Mouse (Mus musculus): ENCODE results near the gene Ntf5. TPM values are rescaled to one million over a fixed set of nuclear protein-coding genes. Genes with fewer than 3 reads are reported as not detected.

Ntf5 gene
- polyA plus RNA-seq, 1 experiment from 2014 or later, result not detected

DNA sequence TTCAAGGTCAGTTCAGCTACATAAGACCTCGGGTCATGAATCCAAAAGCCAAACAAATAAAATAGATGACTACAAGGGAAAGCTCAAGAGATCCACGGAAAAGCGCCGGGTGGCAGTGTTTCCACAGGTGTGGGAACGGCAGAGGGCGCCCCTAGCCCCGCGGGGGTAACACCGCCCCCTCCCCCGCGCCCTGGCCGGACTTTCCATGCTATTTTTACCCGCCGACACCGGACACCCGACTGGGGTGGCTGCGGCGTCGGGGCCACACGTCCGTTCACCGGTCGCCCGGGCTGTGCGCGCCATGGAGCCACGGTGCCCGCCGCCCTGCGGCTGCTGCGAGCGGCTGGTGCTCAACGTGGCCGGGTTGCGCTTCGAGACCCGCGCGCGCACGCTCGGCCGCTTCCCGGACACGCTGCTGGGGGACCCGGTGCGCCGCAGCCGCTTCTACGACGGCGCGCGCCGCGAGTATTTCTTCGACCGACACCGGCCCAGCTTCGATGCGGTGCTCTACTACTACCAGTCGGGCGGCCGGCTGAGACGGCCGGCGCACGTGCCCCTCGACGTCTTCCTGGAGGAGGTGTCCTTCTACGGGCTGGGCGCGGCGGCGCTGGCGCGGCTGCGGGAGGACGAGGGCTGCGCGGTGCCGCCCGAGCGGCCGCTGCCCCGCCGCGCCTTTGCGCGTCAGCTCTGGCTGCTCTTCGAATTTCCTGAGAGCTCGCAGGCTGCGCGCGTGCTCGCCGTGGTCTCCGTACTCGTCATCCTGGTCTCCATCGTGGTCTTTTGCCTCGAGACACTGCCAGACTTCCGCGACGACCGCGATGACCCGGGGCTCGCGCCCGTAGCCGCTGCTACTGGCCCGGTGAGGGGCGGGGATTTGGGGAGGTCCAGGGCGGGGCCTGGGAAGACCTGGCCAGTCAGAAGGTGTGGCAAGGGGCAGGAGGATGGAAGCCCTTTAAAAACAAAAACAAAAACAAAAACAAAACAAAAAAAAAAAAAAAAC is 7.0 kb upstream of the Ntf5 start:
- Histone ChIP-seq H3K36me3 (no peaks in the 10 kb centered on the region), H3K27me3 (peaks cover 68% of the 10 kb centered on the region), H3K9ac (peak overlapping the region; percentile 52; the same call in 1 of the 2 replicates), H3K4me1 (replicated peaks) (peaks cover 8% of the 10 kb centered on the region), H3K4me3 (peak overlapping the region; percentile 35), H3K27ac (replicated peaks) (no peak overlapping the region), H3K4me2 (peak overlapping the region; percentile 52), H3K9me3 (no peaks in the 10 kb centered on the region)
- 2% methylated on average over 114 of the region's 114 CpGs for WGBS
- no peak for ATAC-seq (ENCODE audit: low read depth)

GRCm38 (mm10) chr7:45407836-45408235 is 5.7 kb upstream of the Ntf5 start:
- 83% methylated on average over 10 of the region's 10 CpGs for WGBS
- Histone ChIP-seq H3K27ac (replicated peaks) (no peak overlapping the region), H3K9me3 (no peaks in the 10 kb centered on the region), H3K9ac (no peak overlapping the region), H3K36me3 (no peaks in the 10 kb centered on the region), H3K4me2 (no peak overlapping the region), H3K27me3 (peaks cover 82% of the 10 kb centered on the region), H3K4me3 (no peak overlapping the region), H3K4me1 (replicated peaks) (peaks cover 8% of the 10 kb centered on the region)
- no peak for ATAC-seq (ENCODE audit: low read depth)

DNA sequence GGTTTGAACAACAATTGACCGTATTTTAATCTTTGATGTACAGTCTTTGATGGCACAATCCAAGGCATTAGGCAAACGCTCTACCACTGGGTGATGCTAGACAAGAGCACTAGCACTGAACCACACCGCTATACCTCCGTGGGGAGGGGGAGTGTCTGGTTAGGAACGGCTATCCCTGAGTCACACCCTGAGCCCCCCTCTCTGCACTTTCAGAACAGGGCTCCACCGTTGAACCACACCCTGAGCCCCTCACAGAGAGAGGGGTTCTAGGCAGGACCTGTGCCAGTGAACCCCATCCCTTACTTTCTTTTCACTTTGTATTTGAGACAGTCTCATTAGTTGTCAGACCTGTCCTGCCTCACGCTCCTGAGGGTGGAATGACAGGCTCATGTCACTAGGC is 5.1 kb upstream of the Ntf5 start:
- Histone ChIP-seq H3K4me1 (replicated peaks) (peaks cover 11% of the 10 kb centered on the region), H3K36me3 (no peaks in the 10 kb centered on the region), H3K27me3 (peaks cover 87% of the 10 kb centered on the region), H3K27ac (replicated peaks) (no peak overlapping the region), H3K4me2 (no peak overlapping the region), H3K9me3 (no peaks in the 10 kb centered on the region), H3K9ac (no peak overlapping the region), H3K4me3 (no peak overlapping the region)
- no peak for ATAC-seq (ENCODE audit: low read depth)
- 74% methylated on average over 7 of the region's 7 CpGs for WGBS

- Histone ChIP-seq H3K27me3 (peaks cover 93% of the 10 kb centered on the region), H3K36me3 (no peaks in the 10 kb centered on the region), H3K4me3 (no peak overlapping the region), H3K27ac (replicated peaks) (no peak overlapping the region), H3K4me1 (replicated peaks) (peaks cover 17% of the 10 kb centered on the region), H3K9me3 (no peaks in the 10 kb centered on the region), H3K4me2 (no peak overlapping the region), H3K9ac (no peak overlapping the region)
- ATAC-seq (ENCODE audit: low read depth), result no peak
- 88% methylated on average over 17 of the region's 17 CpGs for whole genome bisulfite sequencing
These were observed 4.5 kb upstream of the Ntf5 start for GRCm38 (mm10) chr7:45408949-45409348.

GRCm38 (mm10) chr7:45409497-45410163 is 3.9 kb upstream of the Ntf5 start:
- ATAC-seq (ENCODE audit: low read depth), result no peak
- no peak overlapping the region for H3K4me2 ChIP-seq
- no peak overlapping the region for H3K4me3 ChIP-seq
- 88% methylated on average over 8 of the region's 8 CpGs for WGBS
- peaks cover 22% of the 10 kb centered on the region for H3K4me1 ChIP-seq (replicated peaks)
- no peak overlapping the region for H3K27ac ChIP-seq (replicated peaks)
- peaks cover 100% of the 10 kb centered on the region for H3K27me3 ChIP-seq
- no peak overlapping the region for H3K9ac ChIP-seq
- H3K9me3 ChIP-seq, result no peaks in the 10 kb centered on the region
- no peaks in the 10 kb centered on the region for H3K36me3 ChIP-seq

- Histone ChIP-seq H3K4me1 (replicated peaks) (peaks cover 13% of the 10 kb centered on the region), H3K9ac (no peak overlapping the region), H3K4me3 (no peak overlapping the region), H3K27ac (replicated peaks) (no peak overlapping the region), H3K27me3 (peaks cover 100% of the 10 kb centered on the region), H3K4me2 (no peak overlapping the region), H3K36me3 (no peaks in the 10 kb centered on the region), H3K9me3 (no peaks in the 10 kb centered on the region)
- ATAC-seq (ENCODE audit: low read depth), result no peak
- WGBS, result 84% methylated on average over 2 of the region's 2 CpGs
These were observed 1.1 kb upstream of the Ntf5 start for GRCm38 (mm10) chr7:45412421-45412820.

DNA sequence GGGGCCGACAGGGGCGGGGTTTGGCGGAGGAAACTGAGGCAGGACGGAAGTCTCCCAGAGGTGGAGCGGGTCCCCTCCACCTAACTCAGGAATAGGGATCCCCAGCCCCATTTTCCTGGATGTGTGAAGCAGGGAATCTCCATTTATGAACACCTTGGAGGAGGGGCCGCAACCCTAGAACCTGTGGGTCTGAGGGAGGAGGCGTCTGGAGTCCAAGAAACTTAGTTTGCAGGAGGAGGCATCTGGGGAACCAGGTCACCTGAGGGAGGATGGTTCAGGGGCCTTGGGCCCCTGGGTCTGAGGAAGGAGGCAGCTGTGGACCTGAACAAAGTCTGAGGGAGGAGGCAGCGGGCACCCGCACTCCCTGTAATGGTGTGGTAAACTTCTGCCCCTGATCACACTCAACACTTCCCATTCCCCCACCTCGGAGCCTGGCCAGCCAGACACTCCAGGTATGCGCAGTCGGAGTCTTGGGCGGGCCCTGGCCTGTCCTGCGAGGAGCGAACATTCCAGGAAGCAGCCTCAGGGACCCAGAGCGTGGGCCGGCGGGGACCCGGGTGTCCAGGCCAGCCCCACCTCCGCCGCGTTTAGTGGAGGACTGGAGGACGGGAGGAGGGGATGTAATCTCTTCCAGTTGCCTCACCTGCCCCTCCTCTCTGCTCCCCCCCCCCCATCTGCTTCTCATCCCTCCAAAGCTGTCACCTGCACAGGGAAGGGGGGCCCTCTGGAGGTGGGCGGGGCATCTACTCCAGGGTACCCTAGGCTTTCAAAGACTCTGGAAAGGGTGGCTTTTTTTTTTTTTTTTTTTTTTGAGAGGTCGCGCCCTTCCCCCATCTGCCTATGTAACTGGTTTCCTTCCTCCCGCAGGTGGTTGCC is 607 bp downstream of the Ntf5 start:
- H3K4me2 ChIP-seq, result peak overlapping the region; percentile 82
- H3K4me3 ChIP-seq, result peak overlapping the region; percentile 46
- 2% methylated on average over 27 of the region's 27 CpGs for WGBS
- H3K9me3 ChIP-seq, result no peaks in the 10 kb centered on the region
- peaks cover 100% of the 10 kb centered on the region for H3K27me3 ChIP-seq
- no peaks in the 10 kb centered on the region for H3K36me3 ChIP-seq
- H3K4me1 ChIP-seq (replicated peaks), result peaks cover 13% of the 10 kb centered on the region
- H3K27ac ChIP-seq (replicated peaks), result no peak overlapping the region
- peak overlapping the region; percentile 68 for H3K9ac ChIP-seq
- peak; percentile 20; the same call in 1 of the 2 replicates for ATAC-seq (ENCODE audit: low read depth)

- Histone ChIP-seq H3K36me3 (no peaks in the 10 kb centered on the region), H3K9ac (no peak overlapping the region), H3K4me3 (no peak overlapping the region), H3K9me3 (no peaks in the 10 kb centered on the region), H3K4me2 (no peak overlapping the region), H3K4me1 (replicated peaks) (peaks cover 13% of the 10 kb centered on the region), H3K27me3 (peaks cover 100% of the 10 kb centered on the region), H3K27ac (replicated peaks) (no peak overlapping the region)
- WGBS, result 47% methylated on average over 12 of the region's 12 CpGs
- no peak for ATAC-seq (ENCODE audit: low read depth)
These were observed 1.3 kb downstream of the Ntf5 start for GRCm38 (mm10) chr7:45414740-45415224.

DNA sequence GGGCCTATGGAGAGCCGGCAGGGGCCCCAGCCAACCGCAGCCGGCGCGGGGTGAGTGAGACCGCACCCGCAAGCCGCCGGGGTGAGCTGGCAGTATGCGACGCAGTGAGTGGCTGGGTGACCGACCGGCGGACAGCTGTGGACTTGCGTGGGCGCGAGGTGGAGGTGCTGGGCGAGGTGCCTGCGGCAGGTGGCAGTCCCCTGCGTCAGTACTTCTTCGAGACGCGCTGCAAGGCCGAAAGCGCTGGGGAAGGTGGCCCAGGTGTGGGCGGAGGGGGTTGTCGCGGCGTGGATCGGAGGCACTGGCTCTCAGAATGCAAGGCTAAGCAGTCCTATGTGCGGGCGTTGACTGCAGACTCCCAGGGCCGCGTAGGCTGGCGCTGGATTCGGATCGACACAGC is 2.1 kb downstream of the Ntf5 start:
- Histone ChIP-seq H3K4me1 (replicated peaks) (peaks cover 13% of the 10 kb centered on the region), H3K27me3 (peaks cover 100% of the 10 kb centered on the region), H3K36me3 (peaks cover 3% of the 10 kb centered on the region; the same call in 1 of the 2 replicates), H3K4me2 (no peak overlapping the region), H3K9ac (no peak overlapping the region), H3K4me3 (no peak overlapping the region), H3K27ac (replicated peaks) (no peak overlapping the region), H3K9me3 (no peaks in the 10 kb centered on the region)
- no peak for ATAC-seq (ENCODE audit: low read depth)
- 12% methylated on average over 37 of the region's 37 CpGs for WGBS

DNA sequence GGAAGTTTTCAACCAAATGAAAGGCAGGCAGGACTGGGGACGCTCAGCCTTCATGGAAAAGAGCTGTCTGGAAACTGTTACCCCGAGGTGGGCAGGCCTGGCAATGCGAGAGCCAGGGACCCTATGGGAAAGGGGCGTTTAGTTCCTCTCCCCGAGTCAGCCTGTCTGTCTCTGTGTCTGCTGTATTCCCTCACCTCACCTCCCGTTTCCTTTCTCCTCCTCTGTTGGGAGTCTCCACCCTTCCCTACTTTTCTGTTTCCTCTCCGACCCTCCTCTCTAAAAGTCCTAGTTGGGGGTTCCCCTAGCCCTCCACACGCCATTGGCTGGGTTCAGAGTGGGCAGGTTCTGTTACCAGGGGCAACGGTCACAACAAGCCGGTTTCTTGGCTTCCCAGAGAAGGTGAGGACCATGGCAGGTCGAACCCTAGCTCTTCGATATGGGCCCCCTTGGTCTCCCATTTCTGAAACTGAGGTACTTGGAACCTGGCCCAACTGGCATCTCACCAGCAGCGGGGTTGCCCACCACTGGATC is 4.5 kb downstream of the Ntf5 start:
- Histone ChIP-seq H3K4me3 (no peak overlapping the region), H3K9me3 (no peaks in the 10 kb centered on the region), H3K27ac (replicated peaks) (no peak overlapping the region), H3K27me3 (peaks cover 92% of the 10 kb centered on the region), H3K36me3 (peaks cover 27% of the 10 kb centered on the region), H3K4me1 (replicated peaks) (peaks cover 13% of the 10 kb centered on the region), H3K4me2 (no peak overlapping the region), H3K9ac (no peak overlapping the region)
- WGBS, result 12% methylated on average over 13 of the region's 13 CpGs
- no peak for ATAC-seq (ENCODE audit: low read depth)

- H3K36me3 ChIP-seq, result peaks cover 47% of the 10 kb centered on the region
- H3K4me1 ChIP-seq (replicated peaks), result no peaks in the 10 kb centered on the region
- H3K27ac ChIP-seq (replicated peaks), result no peak overlapping the region
- WGBS, result 11% methylated on average over 27 of the region's 27 CpGs
- H3K9me3 ChIP-seq, result no peaks in the 10 kb centered on the region
- no peak overlapping the region for H3K9ac ChIP-seq
- H3K27me3 ChIP-seq, result peaks cover 72% of the 10 kb centered on the region
- no peak overlapping the region for H3K4me3 ChIP-seq
- ATAC-seq (ENCODE audit: low read depth), result no peak
- no peak overlapping the region for H3K4me2 ChIP-seq
These were observed 6.5 kb downstream of the Ntf5 start for GRCm38 (mm10) chr7:45419859-45420614.
